Mouse (Mus musculus): Measurements from ENCODE around the gene Tbc1d10a. TPM values are rescaled to one million over a fixed set of nuclear protein-coding genes. Genes with fewer than 3 reads are reported as not detected.

The Tbc1d10a gene
- total RNA-seq, 1 experiment from 2014 or later: 17.6 TPM

DNA sequence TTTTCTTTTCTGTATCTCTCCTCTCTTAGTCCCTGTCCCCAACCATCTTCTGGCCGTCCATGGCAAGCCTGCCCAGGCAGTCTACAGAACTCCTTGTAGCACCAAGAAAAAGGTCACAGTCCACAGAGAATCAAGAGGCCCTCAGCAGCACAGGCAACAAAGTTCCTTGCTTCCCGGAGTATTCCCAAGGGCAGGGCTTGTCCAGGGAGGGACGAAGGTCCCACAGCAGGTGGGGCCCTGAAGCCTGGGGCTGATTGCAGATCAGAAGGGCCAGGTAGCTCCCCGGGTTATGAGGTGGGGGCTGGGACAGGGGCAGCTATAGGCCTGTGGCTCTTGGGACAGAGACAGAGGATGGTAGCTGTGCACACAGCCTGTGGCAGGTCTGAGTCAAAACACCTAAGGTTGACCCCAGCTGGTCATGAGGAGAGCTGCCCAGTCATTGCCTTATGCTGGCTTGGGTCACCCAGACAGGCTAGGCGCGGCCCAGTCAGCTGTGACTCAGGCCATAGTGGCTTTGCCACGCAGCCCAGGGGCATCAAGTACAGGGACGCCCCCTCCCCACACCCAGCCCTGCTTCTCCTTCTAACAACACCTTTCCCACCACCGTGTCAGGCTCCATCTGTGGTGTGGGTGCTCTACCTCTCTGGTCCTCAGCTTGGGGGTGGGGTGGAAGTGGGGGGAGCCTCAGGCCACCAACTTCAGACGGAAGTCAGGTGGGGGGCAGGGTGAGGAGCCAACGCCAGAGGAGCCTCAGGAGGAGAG is 70.4 kb downstream of the Tbc1d10a start, which contains the start of gene Lif:
TSS of gene Lif (plus strand) at position 712 of the 762 bp plus-strand sequence.
- ATAC-seq (replicated peaks; ENCODE audit: insufficient number of reproducible peaks, low FRiP score, low TSS enrichment, poor library complexity, severe bottlenecking): no peak

DNA sequence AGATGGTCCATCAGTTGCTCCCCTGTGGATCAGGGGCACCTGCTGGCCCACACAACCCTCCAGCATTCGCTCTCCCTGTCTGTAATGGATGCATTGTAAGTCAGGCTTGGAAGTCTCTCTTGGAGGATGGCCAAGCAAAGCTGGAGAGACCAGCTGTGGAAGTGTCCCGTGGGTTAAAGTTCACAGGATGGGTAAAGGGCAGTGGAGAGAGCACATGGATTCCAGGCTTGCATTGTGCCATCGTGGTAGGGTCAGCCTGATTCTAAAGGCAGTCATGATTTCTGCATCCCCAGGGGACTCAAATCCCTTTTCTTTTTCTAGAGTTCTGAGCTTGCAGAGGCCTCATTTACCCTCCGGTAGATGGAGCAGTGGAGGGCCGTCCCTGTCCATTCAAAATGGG is 71.2 kb downstream of the Tbc1d10a start:
- ATAC-seq (replicated peaks; ENCODE audit: insufficient number of reproducible peaks, low FRiP score, low TSS enrichment, poor library complexity, severe bottlenecking): no peak

DNA sequence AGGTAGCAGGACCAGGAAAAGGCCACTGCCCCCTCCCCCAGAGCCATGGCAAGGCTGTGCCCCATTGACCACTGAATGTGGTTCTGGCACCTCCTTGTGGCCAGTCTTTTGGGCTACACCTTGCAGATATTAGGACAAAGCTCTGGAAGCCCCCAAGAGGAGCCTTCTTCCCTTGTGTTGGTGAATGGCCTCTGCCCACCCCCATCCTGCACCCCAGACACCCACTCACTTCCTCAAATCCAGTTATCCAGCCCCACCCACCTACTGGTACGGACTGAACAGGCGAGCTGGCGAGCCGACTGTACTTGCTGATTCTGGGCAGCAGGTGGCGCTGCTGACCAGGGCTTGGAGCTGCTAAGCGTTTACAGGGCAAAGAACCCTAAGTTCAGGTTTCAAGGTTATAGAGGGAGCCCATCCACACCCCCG is 72.1 kb downstream of the Tbc1d10a start:
- peak; percentile 69 for ATAC-seq (replicated peaks; ENCODE audit: insufficient number of reproducible peaks, low FRiP score, low TSS enrichment, poor library complexity, severe bottlenecking)

DNA sequence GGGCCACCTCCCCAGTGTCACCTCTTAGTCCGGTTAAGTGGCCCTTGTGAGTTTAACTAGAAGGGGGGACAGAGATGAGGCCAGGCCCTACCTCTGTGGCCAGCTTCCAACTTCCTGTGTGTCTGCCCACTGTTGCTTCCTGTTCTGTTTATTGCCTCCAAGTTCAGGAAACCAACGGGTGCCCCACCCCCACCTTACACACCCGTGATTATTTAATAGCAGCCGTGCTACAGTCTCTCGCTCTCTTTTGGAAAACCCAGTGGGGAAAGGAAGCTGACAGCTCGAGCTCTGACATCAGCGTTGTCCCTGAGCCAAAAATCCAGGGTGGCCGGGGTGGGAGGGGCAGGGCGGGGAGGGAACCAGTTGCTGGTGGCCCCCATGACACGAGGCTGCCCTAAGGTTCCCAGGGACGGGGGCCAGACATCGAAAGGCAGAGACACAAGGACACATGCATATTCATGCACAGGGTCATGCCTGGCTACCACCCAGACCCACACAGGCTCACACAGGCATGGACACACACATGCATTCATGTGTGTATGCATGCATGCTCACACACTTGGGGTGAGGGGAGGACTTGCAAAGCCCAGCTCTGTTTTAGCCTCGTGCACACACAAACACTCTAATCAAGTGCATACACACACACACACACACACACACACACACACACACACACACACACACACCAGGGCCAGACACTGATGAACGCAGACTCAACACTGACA is 74.0 kb downstream of the Tbc1d10a start:
- ATAC-seq (replicated peaks; ENCODE audit: insufficient number of reproducible peaks, low FRiP score, low TSS enrichment, poor library complexity, severe bottlenecking): no peak

DNA sequence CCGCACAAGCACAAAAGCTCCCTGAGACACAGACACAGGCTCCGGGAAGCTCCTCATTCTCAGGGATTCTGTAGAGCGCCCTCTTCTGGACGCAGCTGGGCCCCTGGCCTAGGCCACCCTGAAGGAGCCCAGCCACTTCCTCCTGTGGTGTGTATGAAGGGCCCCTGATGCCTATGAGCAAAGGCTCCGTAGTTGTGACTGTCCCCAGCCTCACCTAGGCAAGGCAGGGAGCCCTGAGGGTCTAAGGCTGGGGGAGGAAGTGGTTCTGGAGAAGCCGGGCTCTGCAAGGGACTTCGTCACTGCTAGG is 74.6 kb downstream of the Tbc1d10a start:
- ATAC-seq (replicated peaks; ENCODE audit: insufficient number of reproducible peaks, low FRiP score, low TSS enrichment, poor library complexity, severe bottlenecking): peak; percentile 48

DNA sequence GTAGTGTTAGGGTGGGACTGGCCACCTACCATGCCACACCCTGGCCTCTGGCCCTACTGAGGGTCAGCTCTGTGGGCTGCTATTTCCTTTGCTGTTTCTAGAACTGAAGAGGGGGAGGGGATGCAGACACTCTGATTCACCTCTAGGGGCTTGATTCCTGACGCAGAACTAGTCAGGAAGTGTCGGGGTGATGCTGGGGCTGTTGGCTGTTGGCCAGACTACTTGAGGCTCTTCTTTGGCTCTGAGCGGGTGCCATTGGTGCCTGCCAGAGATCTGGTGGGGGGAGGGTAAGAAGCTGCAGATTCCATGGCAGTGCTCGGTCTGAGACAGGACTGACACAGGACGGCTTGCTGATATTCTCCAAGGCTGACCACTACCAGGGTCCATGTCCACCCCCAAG is 75.4 kb downstream of the Tbc1d10a start:
- no peak for ATAC-seq (replicated peaks; ENCODE audit: insufficient number of reproducible peaks, low FRiP score, low TSS enrichment, poor library complexity, severe bottlenecking)

DNA sequence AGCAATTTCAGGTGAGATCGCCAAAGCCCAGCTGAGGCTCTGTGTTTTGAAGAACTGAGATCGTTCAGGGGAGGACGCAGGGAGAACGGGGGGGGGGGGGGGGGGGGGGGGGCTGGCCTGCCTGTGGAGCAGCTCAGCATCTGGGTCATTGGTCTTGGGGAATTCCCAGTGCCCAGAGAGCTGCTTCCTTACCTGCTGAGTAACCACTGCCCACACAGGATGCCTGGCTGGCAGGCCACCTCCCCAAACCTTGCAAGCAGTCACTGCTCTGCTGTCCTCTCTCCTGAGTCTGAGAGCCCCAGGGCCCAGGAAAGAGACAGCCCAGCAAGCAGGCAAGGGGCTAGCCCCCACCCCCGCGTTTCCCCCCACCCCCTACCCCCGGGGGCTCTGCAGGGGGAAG is 76.3 kb downstream of the Tbc1d10a start:
- ATAC-seq (replicated peaks; ENCODE audit: insufficient number of reproducible peaks, low FRiP score, low TSS enrichment, poor library complexity, severe bottlenecking): no peak

DNA sequence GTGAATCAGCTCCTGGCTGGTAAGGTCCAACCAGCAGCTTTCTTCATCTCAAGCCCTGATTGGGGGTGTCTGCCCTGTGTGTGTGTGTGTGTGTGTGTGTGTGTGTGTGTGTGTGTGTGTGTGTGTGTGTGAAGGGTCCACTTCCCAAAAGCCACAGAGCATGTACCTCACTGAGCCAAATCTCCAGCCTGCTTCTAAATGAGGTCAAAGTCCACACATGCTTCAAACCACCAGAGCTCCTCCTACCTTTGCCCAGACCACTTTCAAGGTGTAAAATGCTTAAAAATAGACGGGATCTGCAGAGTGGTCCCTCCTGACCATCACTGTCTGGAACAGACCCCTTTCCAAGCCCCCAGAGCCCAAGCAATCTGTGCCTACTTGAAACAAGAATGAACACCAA is 76.7 kb downstream of the Tbc1d10a start:
- no peak for ATAC-seq (replicated peaks; ENCODE audit: insufficient number of reproducible peaks, low FRiP score, low TSS enrichment, poor library complexity, severe bottlenecking)

DNA sequence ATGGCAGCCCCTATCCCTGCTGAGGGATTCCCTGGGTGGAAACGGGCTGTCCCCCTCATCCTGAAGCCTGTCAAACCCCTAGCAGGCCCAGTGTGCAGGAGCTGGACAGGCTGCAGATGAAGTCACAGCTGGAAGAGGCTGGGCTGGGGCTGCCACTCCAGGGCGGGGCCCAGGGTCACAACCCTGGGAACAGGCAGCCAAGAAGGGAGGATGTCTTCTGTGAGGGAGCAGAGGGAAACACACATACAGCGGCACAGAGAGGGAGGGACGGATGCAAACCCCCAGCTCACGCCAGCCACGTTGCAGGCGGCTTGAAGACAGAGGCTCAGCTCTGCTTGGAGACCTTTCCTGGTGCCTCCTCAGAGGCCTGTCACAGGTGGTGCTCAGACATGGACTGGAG is 77.5 kb downstream of the Tbc1d10a start:
- ATAC-seq (replicated peaks; ENCODE audit: insufficient number of reproducible peaks, low FRiP score, low TSS enrichment, poor library complexity, severe bottlenecking): no peak

Other genes with a start within 250 kb of the Tbc1d10a start
- gene Pes1, start 222.8 kb upstream of the Tbc1d10a start, total RNA-seq (2017): 66.0 to 68.7 TPM (median 66.2 TPM) in 3 replicates
- gene 4930556J24Rik, start 210.0 kb upstream of the Tbc1d10a start, total RNA-seq (2017): not detected in 3 replicates
- 0.48 TPM in 1 of 3 replicates, not detected in the others for gene Gal3st1, start 203.2 kb upstream of the Tbc1d10a start, total RNA-seq (2017)
- gene Sec14l4, start 155.3 kb upstream of the Tbc1d10a start, total RNA-seq (2017): not detected in 3 replicates
- gene Sec14l3, start 121.9 kb upstream of the Tbc1d10a start, total RNA-seq (2017): not detected in 3 replicates
- 1.4 TPM in 1 of 3 replicates, not detected in the others for gene Mtfp1, start 91.3 kb upstream of the Tbc1d10a start, total RNA-seq (2017)
- 1.6 TPM in 1 of 3 replicates, not detected in the others for gene Sec14l2, start 63.4 kb upstream of the Tbc1d10a start, total RNA-seq (2017)
- gene Rnf215, start 51.6 kb upstream of the Tbc1d10a start, total RNA-seq (2017): 24.5 to 32.4 TPM (median 30.3 TPM) in 3 replicates
- 1.3 to 9.2 TPM (median 1.4 TPM) in 3 replicates for gene Ccdc157, start 26.5 kb upstream of the Tbc1d10a start, total RNA-seq (2017)
- 14.2 to 26.6 TPM (median 15.3 TPM) in 3 replicates for gene Sf3a1, start 26.4 kb upstream of the Tbc1d10a start, total RNA-seq (2017)
- gene Castor1, start 31.4 kb downstream of the Tbc1d10a start, total RNA-seq (2017): 0.64 to 8.6 TPM (median 2.4 TPM) in 3 replicates
- 75.5 to 155 TPM (median 106 TPM) in 3 replicates for gene Osm, start 49.6 kb downstream of the Tbc1d10a start, total RNA-seq (2017)
- gene Lif, start 70.8 kb downstream of the Tbc1d10a start, total RNA-seq (2017): 0.29 to 1.1 TPM (median 0.32 TPM) in 3 replicates